Mouse (Mus musculus) spleen, adult 2 months (tissue): ENCODE data around the gene Cog8.

Experiments used
- CTCF ChIP-seq: fragments of 200-500 bp; IDR thresholded peaks from 2 replicates; pipeline ENCODE4 v1.5.1; 2011; ENCODE audit warnings: mild to moderate bottlenecking, inconsistent platforms; ENCODE audit not compliant: insufficient read depth, insufficient read length, insufficient replicate concordance; ENCODE audit errors: extremely low read depth
- POLR2A ChIP-seq: fragments of 200-500 bp; IDR thresholded peaks from 2 replicates; pipeline ENCODE4 v1.6.1; 2011; ENCODE audit warnings: low read depth, low read length, inconsistent platforms

DNA sequence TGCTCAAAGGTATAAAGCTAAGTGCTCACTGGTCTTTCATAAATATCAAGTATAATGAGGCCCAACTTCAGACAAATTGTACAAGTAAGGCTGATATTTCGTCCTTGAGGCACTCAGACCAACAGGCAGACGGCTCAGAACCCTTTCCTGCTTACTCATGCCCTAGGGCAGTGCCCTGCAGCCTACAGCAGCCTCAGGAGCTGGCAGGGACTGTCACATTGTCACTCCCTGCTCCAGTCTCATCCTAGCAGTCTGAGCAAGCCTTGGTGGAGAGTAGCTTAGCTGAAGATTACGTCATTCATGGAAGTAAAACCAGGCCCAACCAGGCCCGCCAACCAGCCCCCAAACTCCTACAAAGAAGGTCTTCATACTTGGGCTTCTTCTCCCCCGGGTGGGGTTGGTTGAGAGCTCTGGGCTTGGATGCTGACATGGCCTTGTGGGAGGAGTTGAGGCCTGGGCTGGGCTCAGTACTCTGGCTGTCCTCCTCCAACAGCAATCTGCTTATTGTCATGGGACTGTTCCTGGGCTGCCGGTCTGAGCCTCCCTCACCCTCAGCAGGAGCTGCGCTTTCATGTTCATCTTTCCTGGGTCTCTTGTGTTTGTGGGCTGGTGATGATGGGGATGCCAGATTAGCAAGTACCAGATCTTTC lies 19.9 kb upstream of the Cog8 start:
- TF ChIP-seq POLR2A (no peak), CTCF (no peak)
